ENCODE assay signal across 8 mouse cellular contexts in genomic region chr2:130597601-130598010, GRCm38 (mm10).
A peak's percentile ranks its signal among the peaks of the same experiment; 100 is the strongest.
DNase-seq lines count a peak whose midpoint lies in the region; TF ChIP-seq lines count a peak whose summit lies in the region.
"Had no signal": no experiment of that assay in that cellular context is flagged by ENCODE, and none has a peak within 500 bp of the region (broad histone marks: within the 10 kb centered on the region; RNA-seq: fewer than 3 reads in every experiment).

No protein-coding gene starts in this region.

- no peaks in the 10 kb centered on the region for H3K27me3 ChIP-seq in E14TG2a.4 (ENCODE audit: insufficient read depth, low read length)
- H3K27me3 ChIP-seq: limb, embryonic 12.5 days had no signal

- no peak overlapping the region for H3K4me3 ChIP-seq in E14TG2a.4 (replicated peaks; ENCODE audit: low read length)
- H3K4me3 ChIP-seq: limb, embryonic 12.5 days had no signal

- peak; percentile 51 for DNase-seq in kidney, adult 9 months
- DNase-seq in kidney, adult 11 months: no peak
- peak; percentile 51 for DNase-seq in ZHBTc4 (ENCODE audit: low read depth, low spot score)
- peak; percentile 51 for DNase-seq in kidney, postnatal 14 days
- DNase-seq in naive thymus-derived CD4-positive, alpha-beta T cell, adult 2 months (ENCODE audit: low read depth): peak; percentile 47
- DNase-seq in spleen, postnatal 4 days (ENCODE audit: low spot score in 2 of 2): no peak

- H3K36me3 ChIP-seq in E14TG2a.4 (ENCODE audit: insufficient read depth, low read length): peaks cover 88% of the 10 kb centered on the region

- peak; percentile 78 for TF ChIP-seq CTCF in E14TG2a.4 (conservative IDR thresholded peaks at IDR 0.05; ENCODE audit: low read length)

- no peaks in the 10 kb centered on the region for H3K9me3 ChIP-seq in E14TG2a.4 (ENCODE audit: low read length)
- H3K9me3 ChIP-seq: limb, embryonic 12.5 days had no signal

- H3K4me1 ChIP-seq in E14TG2a.4 (replicated peaks; ENCODE audit: low read depth, low read length): peaks cover 5% of the 10 kb centered on the region; the same call in 1 of the 2 replicates
- H3K4me1 ChIP-seq: limb, embryonic 12.5 days had no signal

Comparison
In these comparisons a context has a peak if more than half of its experiments do, and no peak if none do; other contexts are left out.
1. DNase-seq: peak in kidney, adult 9 months (single experiment), ZHBTc4 (single experiment), kidney, postnatal 14 days (single experiment) and naive thymus-derived CD4-positive, alpha-beta T cell, adult 2 months (single experiment); none in kidney, adult 11 months (single experiment) and spleen, postnatal 4 days (0 of 2).